Mouse (Mus musculus) MEL (cell line): ENCODE data around the gene Vav3. TPM values are rescaled to one million over a fixed set of nuclear protein-coding genes. Genes with fewer than 3 reads are reported as not detected.

ENCODE experiments used
- DNase-seq: peaks from one replicate; pipeline ENCODE4 v3.0.0; 2011; ENCODE audit warnings: low read depth, low spot score
- H3K27ac ChIP-seq: 2 replicates; pipeline ENCODE4 v1.5.1; 2012; ENCODE audit warnings: low read depth, mild to moderate bottlenecking, control low read depth, low read length, moderate library complexity; ENCODE audit not compliant: control insufficient read depth
- H3K27me3 ChIP-seq, 2 experiments: fragments of 150-350 bp in 1 of 2; sonication (generic) in 1 of 2; 2 replicates each; pipeline ENCODE4 v1.6.1; 2012; ENCODE audit warnings: low read length in 2 of 2, mild to moderate bottlenecking in 2 of 2, improper control_type of control experiment in 1 of 2, moderate library complexity in 1 of 2; ENCODE audit not compliant: insufficient read depth in 2 of 2, control insufficient read depth in 1 of 2
- H3K36me3 ChIP-seq, 2 experiments: 2 replicates each; pipeline ENCODE4 v1.6.1; 2012 to 2014; ENCODE audit warnings: low read length in 2 of 2, improper control_type of control experiment in 1 of 2, inconsistent platforms in 1 of 2, mild to moderate bottlenecking in 1 of 2; ENCODE audit not compliant: insufficient read depth in 2 of 2, control insufficient read depth in 1 of 2
- H3K4me1 ChIP-seq, 2 experiments: fragments of 150-350 bp in 1 of 2; sonication (generic) in 1 of 2; 2 replicates each; pipeline ENCODE4 v1.6.1; 2012; ENCODE audit warnings: low read length in 2 of 2, improper control_type of control experiment in 1 of 2, mild to moderate bottlenecking in 1 of 2; ENCODE audit not compliant: insufficient read depth in 2 of 2, control insufficient read depth in 1 of 2
- H3K4me3 ChIP-seq, 2 experiments: fragments of 150-350 bp in 1 of 2; sonication (generic) in 1 of 2; 2 replicates each; pipeline ENCODE4 v1.5.1; 2012; ENCODE audit warnings: low read depth in 2 of 2, low read length in 2 of 2, mild to moderate bottlenecking in 2 of 2, moderate library complexity in 2 of 2, control low read depth in 1 of 2, improper control_type of control experiment in 1 of 2; ENCODE audit not compliant: control insufficient read depth in 1 of 2, insufficient read depth in 1 of 2
- H3K79me2 ChIP-seq: 2 replicates; pipeline ENCODE4 v1.6.1; 2012; ENCODE audit warnings: mild to moderate bottlenecking, low read length, moderate library complexity; ENCODE audit not compliant: control insufficient read depth, poor library complexity, insufficient read depth
- H3K9ac ChIP-seq: 2 replicates; pipeline ENCODE4 v1.6.1; 2012; ENCODE audit warnings: low read depth, mild to moderate bottlenecking, control low read depth, low read length, moderate library complexity; ENCODE audit not compliant: control insufficient read depth, poor library complexity, severe bottlenecking
- H3K9me3 ChIP-seq: fragments of 150-350 bp; sonication (generic); replicated peaks from 2 replicates; pipeline ENCODE4 v1.6.1; 2012; ENCODE audit warnings: mild to moderate bottlenecking, low read length, improper control_type of control experiment, moderate library complexity; ENCODE audit not compliant: insufficient read depth
- CHD1 ChIP-seq: IDR thresholded peaks from 2 replicates; pipeline ENCODE4 v1.6.1; 2012; ENCODE audit warnings: low read depth, mild to moderate bottlenecking, inconsistent platforms, low read length, improper control_type of control experiment
- CTCF ChIP-seq, 3 experiments: IDR thresholded peaks in 2 of 3; conservative IDR thresholded peaks in 1 of 3; 2 replicates each; pipeline ENCODE4 v1.5.1; 2011 to 2012; ENCODE audit warnings: low read length in 3 of 3, low read depth in 2 of 3, mild to moderate bottlenecking in 2 of 3, improper control_type of control experiment in 1 of 3, inconsistent platforms in 1 of 3, mixed read lengths in 1 of 3, moderate library complexity in 1 of 3; ENCODE audit not compliant: control insufficient read depth in 1 of 3, insufficient read depth in 1 of 3, poor library complexity in 1 of 3, severe bottlenecking in 1 of 3
- ELF1 ChIP-seq: IDR thresholded peaks from 2 replicates; pipeline ENCODE4 v1.6.1; 2014; ENCODE audit warnings: low read depth, mild to moderate bottlenecking, inconsistent platforms, low read length, improper control_type of control experiment, moderate library complexity
- EP300 ChIP-seq, 2 experiments: IDR thresholded peaks; 2 replicates each; pipeline ENCODE4 v1.6.1; 2011; ENCODE audit warnings: improper control_type of control experiment in 2 of 2, low read length in 2 of 2, low read depth in 1 of 2, mild to moderate bottlenecking in 1 of 2
- JUND ChIP-seq: IDR thresholded peaks from 2 replicates; pipeline ENCODE4 v1.6.1; 2011; ENCODE audit warnings: low read depth, mild to moderate bottlenecking, improper control_type of control experiment, low read length
- MAFK ChIP-seq: IDR thresholded peaks from 2 replicates; pipeline ENCODE4 v1.6.1; 2011; ENCODE audit warnings: low read depth, mild to moderate bottlenecking, low read length, improper control_type of control experiment, borderline replicate concordance
- MAX ChIP-seq: IDR thresholded peaks from 2 replicates; pipeline ENCODE4 v1.6.1; 2011; ENCODE audit warnings: low read length, improper control_type of control experiment
- MAZ ChIP-seq: IDR thresholded peaks from 2 replicates; pipeline ENCODE4 v1.6.1; 2012; ENCODE audit warnings: low read depth, mild to moderate bottlenecking, inconsistent platforms, low read length, improper control_type of control experiment
- MXI1 ChIP-seq: IDR thresholded peaks from 2 replicates; pipeline ENCODE4 v1.6.1; 2011; ENCODE audit warnings: mild to moderate bottlenecking, low read depth, low read length, improper control_type of control experiment
- RAD21 ChIP-seq: IDR thresholded peaks from 2 replicates; pipeline ENCODE4 v1.6.1; 2011; ENCODE audit warnings: mild to moderate bottlenecking, low read depth, low read length, improper control_type of control experiment
- RCOR1 ChIP-seq: IDR thresholded peaks from 2 replicates; pipeline ENCODE4 v1.6.1; 2012; ENCODE audit warnings: low read depth, mild to moderate bottlenecking, inconsistent platforms, low read length, improper control_type of control experiment
- SIN3A ChIP-seq: IDR thresholded peaks from 2 replicates; pipeline ENCODE4 v1.6.1; 2012; ENCODE audit warnings: low read length, improper control_type of control experiment, inconsistent platforms
- SMC3 ChIP-seq: IDR thresholded peaks from 2 replicates; pipeline ENCODE4 v1.6.1; 2011; ENCODE audit warnings: low read depth, low read length, improper control_type of control experiment
- TAL1 ChIP-seq: IDR thresholded peaks from 2 replicates; pipeline ENCODE4 v1.6.1; 2012; ENCODE audit warnings: mild to moderate bottlenecking, inconsistent platforms, low read length, moderate library complexity, mixed read lengths
- UBTF ChIP-seq: IDR thresholded peaks from 2 replicates; pipeline ENCODE4 v1.6.1; 2012; ENCODE audit warnings: low read depth, mild to moderate bottlenecking, inconsistent platforms, low read length, improper control_type of control experiment, moderate library complexity, borderline replicate concordance; ENCODE audit not compliant: insufficient read depth
- USF2 ChIP-seq, 2 experiments: IDR thresholded peaks; 2 replicates each; pipeline ENCODE4 v1.6.1; 2011 to 2012; ENCODE audit warnings: improper control_type of control experiment in 2 of 2, low read length in 2 of 2, borderline replicate concordance in 1 of 2, inconsistent platforms in 1 of 2, low read depth in 1 of 2, mild to moderate bottlenecking in 1 of 2; ENCODE audit not compliant: insufficient read depth in 1 of 2
- ZC3H11A ChIP-seq: IDR thresholded peaks from 2 replicates; pipeline ENCODE4 v1.6.1; 2012; ENCODE audit warnings: low read depth, mild to moderate bottlenecking, inconsistent platforms, low read length, improper control_type of control experiment
- ZNF384 ChIP-seq: IDR thresholded peaks from 2 replicates; pipeline ENCODE4 v1.6.1; 2012; ENCODE audit warnings: low read depth, mild to moderate bottlenecking, inconsistent platforms, low read length, improper control_type of control experiment
- polyA plus RNA-seq, 2 experiments: library from polyadenylated mRNA; stranded (reverse) in 1 of 2; unstranded in 1 of 2; fragments of >175 nt in 1 of 2; fragments of >200 nt in 1 of 2; gene quantifications; 2 replicates each; pipeline versions ENCODE4 v1.2.1 to v1.2.4; 2012; ENCODE audit warnings: low replicate concordance in 2 of 2, low read depth in 1 of 2; ENCODE audit not compliant: insufficient read length in 2 of 2, insufficient read depth in 1 of 2, missing spikeins in 1 of 2
- total RNA-seq: library from RNA; depleted of rRNA; stranded (reverse); fragments of 300-350 nt; gene quantifications from 2 replicates; pipeline ENCODE4 v1.2.3, GENCODE M21; 2012

Vav3 gene
- total and polyA plus RNA-seq, 3 experiments = not detected

DNA sequence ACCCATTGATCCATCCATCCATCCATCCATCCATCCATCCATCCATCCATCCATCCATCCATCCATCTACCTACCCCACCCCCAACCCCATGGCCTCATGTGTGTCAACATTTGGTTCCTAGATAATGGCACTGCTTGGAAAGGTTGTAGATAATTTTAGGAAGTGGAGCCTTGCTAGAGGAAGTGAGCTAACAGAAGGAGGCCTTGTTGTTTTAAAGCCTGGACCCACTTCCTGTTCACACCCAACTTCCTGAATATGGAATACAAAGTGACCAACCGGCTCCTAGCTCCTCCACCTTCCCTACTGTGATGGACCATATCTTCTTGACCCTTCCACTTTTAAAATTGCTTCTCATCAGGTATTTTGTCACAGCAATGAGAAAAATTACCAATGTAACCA is 5.0 kb upstream of the Vav3 start:
- Histone ChIP-seq H3K27me3 (no peaks in the 10 kb centered on the region), H3K79me2 (no peaks in the 10 kb centered on the region), H3K36me3 (no peaks in the 10 kb centered on the region), H3K27ac (no peak overlapping the region), H3K4me1 (no peaks in the 10 kb centered on the region), H3K4me3 (no peak overlapping the region), H3K9me3 (no peaks in the 10 kb centered on the region), H3K9ac (no peak overlapping the region)
- DNase-seq = no peak
- TF ChIP-seq MXI1 (no peak), SIN3A (no peak), ZC3H11A (no peak), RAD21 (no peak), RCOR1 (no peak), MAFK (no peak), TAL1 (no peak), JUND (no peak), MAZ (no peak)

GRCm38 (mm10) chr3:109339290-109339689 is 1.2 kb upstream of the Vav3 start:
- no peak for DNase-seq
- Histone ChIP-seq H3K79me2 (no peaks in the 10 kb centered on the region), H3K9ac (no peak overlapping the region), H3K27ac (no peak overlapping the region), H3K4me1 (no peaks in the 10 kb centered on the region), H3K9me3 (no peaks in the 10 kb centered on the region), H3K4me3 (no peak overlapping the region), H3K36me3 (no peaks in the 10 kb centered on the region), H3K27me3 (no peaks in the 10 kb centered on the region)
- no peak for TF ChIP-seq CHD1
- no peak for TF ChIP-seq ELF1

DNA sequence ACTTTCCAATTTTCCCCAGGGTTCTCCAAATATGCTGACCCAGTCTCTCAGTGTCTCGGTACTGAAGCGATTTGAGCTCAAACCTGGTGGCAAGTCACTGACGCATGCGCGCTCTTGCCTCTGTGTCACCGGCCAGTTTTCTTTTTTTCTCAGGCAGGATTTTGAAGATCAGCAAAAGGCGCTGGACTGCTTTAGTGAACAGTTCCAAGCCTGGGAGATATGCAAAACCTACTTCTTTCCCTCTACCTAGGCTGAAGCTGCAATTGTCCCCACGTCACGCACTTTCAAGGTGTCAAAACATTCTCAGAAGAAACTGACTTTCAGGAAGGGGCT is 546 bp upstream of the Vav3 start:
- no peaks in the 10 kb centered on the region for H3K9me3 ChIP-seq
- H3K36me3 ChIP-seq = no peaks in the 10 kb centered on the region
- no peak overlapping the region for H3K4me3 ChIP-seq
- H3K9ac ChIP-seq = no peak overlapping the region
- TF ChIP-seq CTCF (IDR thresholded peaks at IDR 0.05 in 2 of 3, conservative IDR thresholded peaks at IDR 0.05 in 1 of 3; ENCODE audit: control insufficient read depth in 1 of 3, insufficient read depth in 1 of 3, low read depth in 2 of 3, low read length in 3 of 3, poor library complexity in 1 of 3, severe bottlenecking in 1 of 3) = no peak
- TF ChIP-seq CHD1 = no peak
- no peak for TF ChIP-seq MAX
- no peak for TF ChIP-seq ZNF384
- no peak for TF ChIP-seq RCOR1
- no peak for TF ChIP-seq ELF1
- no peak for TF ChIP-seq UBTF
- no peak for TF ChIP-seq TAL1
- TF ChIP-seq JUND = no peak
- TF ChIP-seq EP300 (IDR thresholded peaks at IDR 0.05; ENCODE audit: low read depth in 1 of 2, low read length in 2 of 2) = no peak
- no peak for TF ChIP-seq USF2 (IDR thresholded peaks at IDR 0.05; ENCODE audit: borderline replicate concordance in 1 of 2, insufficient read depth in 1 of 2, low read depth in 1 of 2, low read length in 2 of 2)
- TF ChIP-seq SMC3 = no peak
- TF ChIP-seq, all 39 proteins: peak for 0
- Histone ChIP-seq H3K4me1 (no peaks in the 10 kb centered on the region), H3K79me2 (no peaks in the 10 kb centered on the region), H3K27me3 (no peaks in the 10 kb centered on the region), H3K27ac (no peak overlapping the region)
- DNase-seq = no peak
